Mouse (Mus musculus): ENCODE measurements around the gene Vps26c.

GRCm38 (mm10) chr16:94533679-94534078 is 7.0 kb upstream of the Vps26c start:
- TF ChIP-seq CTCF (IDR thresholded peaks at IDR 0.05; ENCODE audit: borderline replicate concordance, extremely low read depth, insufficient read depth, insufficient read length) (no peak), POLR2A (IDR thresholded peaks at IDR 0.05; ENCODE audit: borderline replicate concordance, extremely low read depth, insufficient read depth, insufficient read length, poor library complexity, severe bottlenecking) (no peak)
